Mouse (Mus musculus): ENCODE data around the gene Nkx6-2.

DNA sequence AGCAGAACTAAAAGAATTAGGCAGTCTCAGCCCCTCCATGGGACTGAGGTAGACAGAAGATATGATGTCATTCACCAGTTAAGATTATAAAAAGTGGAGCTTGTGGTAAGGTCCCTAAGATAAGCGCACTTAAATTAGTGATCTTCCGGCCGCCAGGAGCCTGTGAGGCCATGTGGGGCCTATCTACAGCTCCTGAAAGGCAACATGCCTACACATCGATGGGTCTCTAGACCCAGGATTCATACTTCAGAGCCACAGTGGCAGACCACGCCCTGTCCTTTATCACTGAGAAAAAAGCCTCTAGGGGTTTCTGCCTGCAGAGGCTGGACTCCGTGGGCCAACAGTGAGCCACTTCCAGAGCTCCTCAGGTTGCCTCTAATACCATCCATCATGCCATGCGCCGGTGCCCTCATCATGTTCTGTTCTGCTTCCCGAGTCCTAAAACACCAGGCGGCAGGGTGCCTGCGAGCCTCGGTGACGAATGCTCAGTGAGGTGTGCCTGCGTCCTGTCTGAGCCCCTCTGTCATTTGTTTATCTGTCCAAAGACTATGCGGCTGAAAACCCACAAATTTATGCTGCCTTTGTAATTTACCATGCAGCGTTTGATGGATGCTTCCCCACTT, 6.4 kb downstream of the Nkx6-2 start:
- TF ChIP-seq CTCF (IDR thresholded peaks at IDR 0.05; ENCODE audit: extremely low read depth, insufficient read length, insufficient replicate concordance, low read depth, low read length) (no peak), POLR2A (IDR thresholded peaks at IDR 0.05; ENCODE audit: low read depth, low read length) (no peak)

All from small intestine, adult 2 months (tissue).